Mouse (Mus musculus) gastrocnemius, adult 2 months (tissue): ENCODE results near the gene Rps6ka3. TPM values are rescaled to one million over a fixed set of nuclear protein-coding genes. Genes with fewer than 3 reads are reported as not detected.

Experiments used
- DNase-seq: peaks from one replicate; pipeline ENCODE4 v3.0.0; 2022
- H3K27ac ChIP-seq: fragments of 200-600 bp; 2 replicates; pipeline ENCODE4 v1.8.1; 2022; ENCODE audit warnings: mild to moderate bottlenecking
- H3K4me3 ChIP-seq: fragments of 200-600 bp; 2 replicates; pipeline ENCODE4 v1.8.1; 2022; ENCODE audit warnings: mild to moderate bottlenecking, moderate library complexity
- CTCF ChIP-seq: fragments of 200-600 bp; IDR thresholded peaks from 2 replicates; pipeline ENCODE4 v1.8.1; 2022; ENCODE audit warnings: antibody characterized with exemption, mild to moderate bottlenecking, moderate library complexity
- intact Hi-C: fragments of 180-260 bp; cut with DNase I; formaldehyde crosslinking; loops from one replicate; pipeline ENCODE4 v1.15.1; 2025
- long read RNA-seq, 2 experiments: library from polyadenylated mRNA; stranded (forward); transcript quantifications; one replicate each; pipeline ENCODE4 v2.0.0; 2021
- total RNA-seq, 2 experiments: library from RNA; stranded (reverse); gene quantifications; 2 replicates each; pipeline ENCODE4 v1.2.3; 2021

The Rps6ka3 gene
- 10 to 100 TPM; 53.7 to 59.4 TPM for total RNA-seq
- long read RNA-seq, experiment 1, partial matches to known transcripts, result 0 of 3 reads
- long read RNA-seq, experiment 1, other reads (novel, unspliced or antisense), result 3 of 3 reads
- long read RNA-seq, experiment 2, full-length matches to known transcripts, result 1 of 5 reads
- long read RNA-seq, experiment 2, partial matches to known transcripts, result 0 of 5 reads
- long read RNA-seq, experiment 2, other reads (novel, unspliced or antisense), result 4 of 5 reads

GRCm38 (mm10) chrX:159210007-159210406 lies at the start of gene Rps6ka3:
TSS of gene Rps6ka3 (plus strand) at chrX:159210307.
- intact Hi-C loops, result no loop called here
- DNase-seq, result no peak

DNA sequence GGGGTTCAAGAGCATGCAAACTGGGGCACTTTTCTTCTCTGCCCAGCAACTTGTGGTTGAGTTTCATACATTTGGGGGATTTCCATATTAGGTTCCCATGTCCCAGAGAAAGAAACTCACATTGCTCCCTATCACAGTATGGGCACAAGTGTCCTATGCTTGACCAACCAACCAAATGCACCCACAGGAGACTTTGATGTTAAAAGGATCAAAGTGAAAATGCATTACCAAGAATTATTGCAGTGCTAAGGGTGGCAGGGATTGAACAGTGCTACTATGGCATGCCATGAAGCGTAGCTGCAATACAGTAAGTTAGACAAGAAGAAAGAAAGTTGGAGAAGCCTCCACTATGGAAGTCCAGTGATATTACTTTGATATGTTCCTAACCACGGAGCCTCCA lies 40.9 kb upstream of the Rps6ka3 start:
- Histone ChIP-seq H3K4me3 (no peak overlapping the region), H3K27ac (no peak overlapping the region)
- DNase-seq, result no peak
- TF ChIP-seq CTCF, result no peak
- intact Hi-C loops, result no loop called here

More at GRCm38 (mm10) chrX:159210007-159210406, at the start of gene Rps6ka3:
- no peak within 1 kb of the TSS for H3K4me3 ChIP-seq
- TF ChIP-seq CTCF, result no peak
- no peak within 1 kb of the TSS for H3K27ac ChIP-seq

DNA sequence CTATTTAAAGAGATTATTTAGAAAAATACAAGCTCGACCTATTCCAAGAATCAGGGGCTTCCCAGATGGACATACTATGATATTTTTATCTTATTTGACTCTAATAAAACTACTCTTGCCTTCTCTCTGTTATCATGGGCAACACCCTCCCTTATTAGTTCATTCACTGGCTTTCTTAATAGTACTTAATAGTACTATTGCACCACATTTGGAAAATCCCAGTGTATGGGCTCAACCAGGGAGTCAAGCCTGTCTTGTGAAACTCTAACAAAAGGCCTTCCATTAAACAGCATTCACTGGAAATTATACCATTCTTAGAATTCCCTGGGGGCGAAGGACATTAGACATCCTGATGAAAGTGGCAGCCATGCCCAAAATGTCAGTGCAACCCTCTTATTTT lies 38.5 kb upstream of the Rps6ka3 start:
- no peak overlapping the region for H3K27ac ChIP-seq
- intact Hi-C loops, result no loop called here
- no peak for TF ChIP-seq CTCF
- H3K4me3 ChIP-seq, result no peak overlapping the region
- DNase-seq, result no peak

DNA sequence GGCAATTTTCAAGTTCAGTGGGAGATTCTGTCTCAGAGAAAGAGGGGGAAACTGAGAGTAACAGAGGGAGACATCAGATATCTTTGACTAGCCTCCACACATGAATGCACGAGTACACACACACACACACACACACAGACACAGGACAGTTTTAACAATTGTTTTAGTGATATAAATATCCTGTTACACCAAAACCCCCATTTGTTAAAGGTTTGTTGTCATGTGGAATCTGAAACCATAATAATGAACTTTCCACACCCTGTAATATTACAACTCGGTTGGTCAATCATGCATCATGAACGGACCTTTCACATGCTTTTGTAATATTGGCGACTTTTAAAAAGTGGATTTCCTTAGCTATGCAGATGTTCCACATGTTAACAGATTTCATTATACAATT lies 18.5 kb upstream of the Rps6ka3 start:
- DNase-seq, result no peak
- intact Hi-C loops, result no loop called here
- Histone ChIP-seq H3K4me3 (no peak overlapping the region), H3K27ac (no peak overlapping the region)
- TF ChIP-seq CTCF, result no peak

GRCm38 (mm10) chrX:159199495-159199894 lies 10.6 kb upstream of the Rps6ka3 start:
- Histone ChIP-seq H3K27ac (no peak overlapping the region), H3K4me3 (no peak overlapping the region)
- no peak for DNase-seq
- intact Hi-C loops, result no loop called here
- no peak for TF ChIP-seq CTCF

DNA sequence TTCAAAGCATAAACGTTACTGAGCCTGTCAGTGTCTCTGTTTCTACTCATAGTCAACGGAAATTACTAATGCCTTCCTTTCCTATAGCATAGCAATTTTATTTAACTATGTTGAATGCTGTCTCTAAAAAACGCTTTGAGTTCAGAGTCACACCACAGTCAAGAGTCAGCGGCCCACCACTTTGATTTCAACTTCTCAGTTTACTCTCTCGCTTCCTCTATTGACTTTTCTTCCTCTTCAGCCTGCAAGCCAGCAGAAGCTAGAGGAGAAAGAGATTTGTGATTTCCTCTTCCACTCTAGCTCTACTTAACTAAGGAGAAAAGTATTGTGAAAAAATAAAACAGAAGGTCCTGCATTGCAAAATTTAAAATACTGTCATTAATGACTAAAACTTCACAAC lies 10.0 kb upstream of the Rps6ka3 start:
- Histone ChIP-seq H3K27ac (no peak overlapping the region), H3K4me3 (no peak overlapping the region)
- intact Hi-C loops, result no loop called here
- no peak for DNase-seq
- no peak for TF ChIP-seq CTCF

GRCm38 (mm10) chrX:159210892-159211583 lies 931 bp downstream of the Rps6ka3 start:
- DNase-seq, result no peak
- Histone ChIP-seq H3K27ac (no peak overlapping the region), H3K4me3 (no peak overlapping the region)
- TF ChIP-seq CTCF, result no peak
- intact Hi-C loops, result no loop called here

DNA sequence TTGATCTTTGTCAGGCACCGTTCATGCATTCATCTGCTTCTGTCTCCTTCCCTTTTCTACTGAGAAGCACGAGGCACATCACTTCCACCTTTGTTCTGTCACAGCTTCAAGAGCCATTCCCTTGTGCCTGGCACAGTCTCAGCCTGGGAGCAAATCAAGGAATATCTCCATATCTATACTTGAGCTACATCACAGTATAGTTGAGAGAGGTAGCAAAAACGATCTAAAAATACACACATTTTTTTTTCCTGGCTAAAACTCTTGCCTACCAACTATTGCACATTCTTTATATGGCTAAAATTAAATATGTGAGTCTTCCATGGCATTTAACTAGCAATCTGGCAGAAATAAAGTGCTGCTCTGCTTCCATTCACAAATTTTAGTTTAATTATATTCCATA lies 5.1 kb downstream of the Rps6ka3 start:
- intact Hi-C loops, result no loop called here
- DNase-seq, result no peak
- no peak for TF ChIP-seq CTCF
- Histone ChIP-seq H3K4me3 (no peak overlapping the region), H3K27ac (no peak overlapping the region)

DNA sequence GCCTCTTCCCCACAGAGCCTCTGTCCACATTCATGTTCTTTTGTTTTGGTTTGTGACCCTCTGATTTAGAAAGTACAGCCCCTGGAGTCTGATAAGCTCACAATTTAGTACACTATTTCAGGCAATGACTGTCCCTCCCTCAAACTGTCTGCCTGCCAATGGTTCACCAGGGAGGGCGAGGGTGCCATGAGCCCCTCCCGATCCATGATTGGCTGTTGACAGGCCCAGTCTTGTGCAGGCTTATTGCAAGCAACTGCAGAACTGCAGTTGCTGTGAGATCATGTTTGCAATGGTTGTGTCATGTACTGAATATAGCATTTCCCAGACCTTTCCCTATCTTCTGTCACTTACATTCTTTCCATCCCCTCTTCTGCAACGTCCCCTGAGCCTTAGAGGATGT lies 12.4 kb downstream of the Rps6ka3 start:
- no peak for TF ChIP-seq CTCF
- intact Hi-C loops, result no loop called here
- no peak overlapping the region for H3K4me3 ChIP-seq
- peak overlapping the region; percentile 64 for H3K27ac ChIP-seq
- peak; percentile 42 for DNase-seq

DNA sequence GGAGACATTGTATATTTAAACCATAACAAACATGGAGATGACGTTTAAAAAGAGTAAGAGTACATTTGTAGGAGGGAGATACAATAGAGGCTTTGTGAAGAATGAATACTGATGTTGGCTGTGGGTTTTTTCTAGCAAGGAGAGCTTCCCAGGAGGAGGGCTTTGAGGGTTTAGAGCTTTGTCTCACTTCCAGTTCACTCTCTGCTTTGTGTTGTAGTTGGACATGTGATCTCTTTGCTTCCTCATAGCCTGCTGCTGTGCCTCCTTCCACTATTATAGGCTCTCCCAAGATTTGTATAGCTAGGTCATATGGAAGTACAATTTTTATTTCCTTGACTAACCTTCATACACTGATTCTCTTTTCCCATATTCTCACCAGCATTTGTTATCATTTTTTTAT lies 27.2 kb downstream of the Rps6ka3 start:
- no peak for TF ChIP-seq CTCF
- no peak overlapping the region for H3K27ac ChIP-seq
- H3K4me3 ChIP-seq, result no peak overlapping the region
- no peak for DNase-seq
- intact Hi-C loops, result no loop called here

GRCm38 (mm10) chrX:159254001-159254884 lies 44.1 kb downstream of the Rps6ka3 start:
- peak overlapping the region; percentile 89 for H3K4me3 ChIP-seq
- peak; percentile 33 for DNase-seq
- H3K27ac ChIP-seq, result peak overlapping the region; percentile 93
- intact Hi-C loops, result no loop called here
- TF ChIP-seq CTCF, result no peak

- intact Hi-C loops, result loop anchor here (5.0 kb wide), 1 partner anchor 208 kb away; no protein-coding TSS in a partner anchor
- Histone ChIP-seq H3K27ac (peak overlapping the region; percentile 93), H3K4me3 (peak overlapping the region; percentile 89)
- TF ChIP-seq CTCF, result peak; percentile 57
- DNase-seq, result peak; percentile 93
These were observed 45.2 kb downstream of the Rps6ka3 start for GRCm38 (mm10) chrX:159255123-159255978.
